Mouse (Mus musculus) embryonic facial prominence, embryonic 12.5 days (tissue): ENCODE measurements around the gene Cd300lb. TPM values are rescaled to one million over a fixed set of nuclear protein-coding genes. Genes with fewer than 3 reads are reported as not detected.

ENCODE experiments used
- ATAC-seq: fragments of 200-750 bp; cut with Nextera tagmentation; 2 replicates; pipeline ENCODE4 v1.8.0; 2017; ENCODE audit not compliant: insufficient number of reproducible peaks, insufficient read depth, low FRiP score, low TSS enrichment
- H3K27ac ChIP-seq: fragments of 300-500 bp; sonication (generic); 2 replicates; pipeline ENCODE4 v1.5.1; 2016; ENCODE audit warnings: mild to moderate bottlenecking
- H3K27me3 ChIP-seq: fragments of 300-500 bp; sonication (generic); 2 replicates; pipeline ENCODE4 v1.6.1; 2016; ENCODE audit warnings: mild to moderate bottlenecking, moderate library complexity
- H3K36me3 ChIP-seq: fragments of 300-500 bp; sonication (generic); 2 replicates; pipeline ENCODE4 v1.6.1; 2016; ENCODE audit warnings: mild to moderate bottlenecking
- H3K4me1 ChIP-seq: fragments of 300-500 bp; sonication (generic); 2 replicates; pipeline ENCODE4 v1.6.1; 2016
- H3K4me2 ChIP-seq: fragments of 300-500 bp; sonication (generic); replicated peaks from 2 replicates; pipeline ENCODE4 v1.6.1; 2016; ENCODE audit warnings: mild to moderate bottlenecking, moderate library complexity
- H3K4me3 ChIP-seq: fragments of 300-500 bp; sonication (generic); 2 replicates; pipeline ENCODE4 v1.5.1; 2016; ENCODE audit warnings: mild to moderate bottlenecking
- H3K9ac ChIP-seq: fragments of 300-500 bp; sonication (generic); 2 replicates; pipeline ENCODE4 v1.6.1; 2016; ENCODE audit warnings: mild to moderate bottlenecking, moderate library complexity
- H3K9me3 ChIP-seq: fragments of 300-500 bp; sonication (generic); 2 replicates; pipeline ENCODE4 v1.6.1; 2016; ENCODE audit warnings: mild to moderate bottlenecking, moderate library complexity
- WGBS: fragments of 180-500 bp; shearing (Covaris S2); methylation state at CpG from one replicate; pipeline ENCODE4 v1.1.7; 2016; 5-methylcytosine and 5-hydroxymethylcytosine counted together
- polyA plus RNA-seq: library from polyadenylated mRNA; unstranded; fragments of >200 nt; fragmentation: Nextera tagmentation; extraction: Ambion mirVana; gene quantifications from 2 replicates; pipeline ENCODE4 v1.2.1, GENCODE M21; 2016

Cd300lb gene
- polyA plus RNA-seq = 0.36 TPM in 1 of 2 replicates, not detected in the other

DNA sequence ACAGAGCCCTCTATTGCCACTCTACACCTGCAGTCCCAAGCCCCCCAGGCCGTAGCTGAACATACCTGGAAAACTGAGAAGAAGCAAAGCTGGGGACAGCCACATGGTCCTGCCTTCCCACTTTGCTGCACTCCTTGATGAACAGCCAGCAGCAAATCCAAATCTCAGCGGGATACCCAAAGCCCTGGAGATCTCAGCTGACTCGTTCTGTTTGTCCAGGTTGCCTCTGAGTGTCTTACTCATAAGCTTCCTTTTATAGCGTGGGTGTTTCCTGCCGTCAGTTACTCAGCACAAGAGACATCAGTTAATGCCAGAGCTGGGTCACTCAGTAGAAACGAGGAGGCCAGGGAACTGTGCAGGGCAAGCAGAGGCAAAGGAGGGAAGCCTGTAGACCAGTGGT is at the start of gene Cd300lb:
Gene Cd300lb (minus strand): TSS at position 243 of the 400 bp plus-strand sequence.
- no peaks in the 10 kb centered on the region for H3K27me3 ChIP-seq
- no peak within 1 kb of the TSS for H3K4me3 ChIP-seq
- 59% methylated on average over 6 of the region's 6 CpGs for WGBS
- no peaks in the 10 kb centered on the region for H3K4me1 ChIP-seq
- H3K9ac ChIP-seq = no peak within 1 kb of the TSS
- no peaks in the 10 kb centered on the region for H3K9me3 ChIP-seq
- no peak within 1 kb of the TSS for H3K27ac ChIP-seq
- no peaks in the 10 kb centered on the region for H3K36me3 ChIP-seq
- no peak for ATAC-seq
- H3K4me2 ChIP-seq = no peak within 1 kb of the TSS

DNA sequence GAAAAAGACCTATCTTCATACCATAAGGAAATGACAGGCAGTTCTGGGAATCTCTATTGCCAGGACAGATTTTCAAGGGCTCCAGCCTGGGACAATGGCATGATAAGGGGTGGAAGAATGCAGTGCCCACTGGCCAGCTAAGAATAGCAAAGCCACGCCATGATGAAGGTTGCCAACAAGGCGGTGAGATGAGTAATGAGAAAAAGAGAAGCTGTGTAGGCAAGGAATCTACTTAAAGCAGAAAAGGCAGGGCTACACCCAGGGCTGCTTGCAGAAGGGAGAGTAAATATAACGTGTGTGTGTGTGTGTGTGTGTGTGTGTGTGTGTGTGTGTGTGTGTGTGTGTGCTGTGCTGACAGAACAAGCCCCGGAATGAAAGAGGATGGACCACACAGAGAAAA is 47.7 kb upstream of the Cd300lb start:
- Histone ChIP-seq H3K4me2 (no peak overlapping the region), H3K9me3 (peaks cover 16% of the 10 kb centered on the region), H3K4me3 (no peak overlapping the region), H3K27me3 (no peaks in the 10 kb centered on the region), H3K27ac (no peak overlapping the region), H3K36me3 (no peaks in the 10 kb centered on the region), H3K9ac (no peak overlapping the region), H3K4me1 (no peaks in the 10 kb centered on the region; the same call in 1 of the 2 replicates)
- 71% methylated on average over 3 of the region's 4 CpGs for WGBS
- no peak for ATAC-seq

- no peak overlapping the region for H3K4me2 ChIP-seq
- H3K27me3 ChIP-seq = no peaks in the 10 kb centered on the region
- no peak overlapping the region for H3K27ac ChIP-seq
- no peaks in the 10 kb centered on the region for H3K4me1 ChIP-seq
- 87% methylated on average over 10 of the region's 10 CpGs for WGBS
- H3K4me3 ChIP-seq = no peak overlapping the region
- H3K9me3 ChIP-seq = peaks cover 6% of the 10 kb centered on the region; the same call in 1 of the 2 replicates
- no peak overlapping the region for H3K9ac ChIP-seq
- no peaks in the 10 kb centered on the region for H3K36me3 ChIP-seq
- no peak for ATAC-seq
Observed at GRCm38 (mm10) chr11:114972726-114973125, 38.5 kb upstream of the Cd300lb start.

- 73% methylated on average over 9 of the region's 9 CpGs for WGBS
- H3K27ac ChIP-seq = no peak within 1 kb of the TSS
- no peak within 1 kb of the TSS for H3K9ac ChIP-seq
- no peak within 1 kb of the TSS for H3K4me2 ChIP-seq
- H3K27me3 ChIP-seq = no peaks in the 10 kb centered on the region
- no peak within 1 kb of the TSS for H3K4me3 ChIP-seq
- no peak for ATAC-seq
- peaks cover 6% of the 10 kb centered on the region; the same call in 1 of the 2 replicates for H3K9me3 ChIP-seq
- H3K36me3 ChIP-seq = no peaks in the 10 kb centered on the region
- no peaks in the 10 kb centered on the region for H3K4me1 ChIP-seq
Observed at GRCm38 (mm10) chr11:114968752-114969207, 34.6 kb upstream of the Cd300lb start, which contains the start of gene Cd300c. TSS of gene Cd300c (minus strand) at chr11:114969157.

DNA sequence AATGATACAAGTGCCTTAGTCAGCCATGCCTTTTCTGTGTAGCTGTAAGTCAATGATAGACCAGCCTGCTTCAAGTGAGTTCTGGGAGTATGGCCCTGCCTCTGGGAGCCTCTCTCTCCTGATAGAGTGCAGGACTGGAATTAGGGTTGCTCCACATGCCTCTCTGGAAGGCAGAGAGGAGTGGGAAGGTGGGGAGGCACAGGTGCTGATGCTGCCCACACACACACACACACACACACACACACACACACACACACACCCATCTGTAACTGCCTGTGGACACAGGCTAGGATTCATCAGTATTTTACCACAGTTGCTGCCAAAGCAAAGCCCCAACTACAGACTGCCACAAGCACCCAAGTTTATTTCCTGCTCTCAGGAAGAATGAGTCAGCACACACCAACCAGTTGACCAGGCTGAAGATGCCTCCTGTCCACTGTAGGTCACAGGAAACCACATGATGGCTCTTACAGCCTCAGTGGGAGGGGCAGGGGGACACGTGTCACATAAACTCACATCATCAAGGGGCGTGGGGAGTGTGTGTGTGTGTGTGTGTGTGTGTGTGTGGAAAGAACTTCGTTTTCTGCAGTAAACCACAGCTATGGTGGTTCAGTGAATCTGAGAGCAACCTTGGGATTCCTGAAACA is 31.1 kb upstream of the Cd300lb start:
- H3K9me3 ChIP-seq = no peaks in the 10 kb centered on the region
- no peak overlapping the region for H3K4me3 ChIP-seq
- H3K4me2 ChIP-seq = no peak overlapping the region
- H3K9ac ChIP-seq = no peak overlapping the region
- H3K27me3 ChIP-seq = no peaks in the 10 kb centered on the region
- no peak for ATAC-seq
- no peaks in the 10 kb centered on the region for H3K36me3 ChIP-seq
- H3K4me1 ChIP-seq = no peaks in the 10 kb centered on the region
- H3K27ac ChIP-seq = no peak overlapping the region
- 60% methylated on average over 3 of the region's 3 CpGs for WGBS

DNA sequence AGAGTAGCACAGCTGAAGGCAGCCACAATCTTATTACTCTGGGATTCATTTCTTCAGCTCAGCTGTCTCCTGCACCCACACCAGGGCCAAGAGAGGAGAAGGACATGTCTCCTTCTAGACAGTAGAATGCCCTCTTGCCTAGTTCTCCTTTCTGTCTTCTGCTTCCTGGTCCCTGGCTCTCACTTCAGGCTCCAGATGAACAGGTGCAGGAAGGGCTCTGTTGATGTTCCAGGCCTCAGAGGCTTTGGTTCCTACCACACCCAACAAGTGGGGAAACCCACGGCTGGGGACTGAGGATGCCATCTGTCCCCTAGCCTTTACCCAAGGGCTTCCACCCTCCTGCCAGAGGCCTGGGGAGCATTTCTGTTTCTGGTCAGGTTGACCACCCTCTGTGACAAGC is 26.2 kb upstream of the Cd300lb start:
- no peak for ATAC-seq
- no peak overlapping the region for H3K9ac ChIP-seq
- no peak overlapping the region for H3K27ac ChIP-seq
- WGBS = 76% methylated on average over 1 of the region's 1 CpGs
- H3K4me1 ChIP-seq = no peaks in the 10 kb centered on the region
- no peaks in the 10 kb centered on the region for H3K27me3 ChIP-seq
- H3K4me3 ChIP-seq = no peak overlapping the region
- no peaks in the 10 kb centered on the region for H3K36me3 ChIP-seq
- H3K4me2 ChIP-seq = no peak overlapping the region
- no peaks in the 10 kb centered on the region for H3K9me3 ChIP-seq

DNA sequence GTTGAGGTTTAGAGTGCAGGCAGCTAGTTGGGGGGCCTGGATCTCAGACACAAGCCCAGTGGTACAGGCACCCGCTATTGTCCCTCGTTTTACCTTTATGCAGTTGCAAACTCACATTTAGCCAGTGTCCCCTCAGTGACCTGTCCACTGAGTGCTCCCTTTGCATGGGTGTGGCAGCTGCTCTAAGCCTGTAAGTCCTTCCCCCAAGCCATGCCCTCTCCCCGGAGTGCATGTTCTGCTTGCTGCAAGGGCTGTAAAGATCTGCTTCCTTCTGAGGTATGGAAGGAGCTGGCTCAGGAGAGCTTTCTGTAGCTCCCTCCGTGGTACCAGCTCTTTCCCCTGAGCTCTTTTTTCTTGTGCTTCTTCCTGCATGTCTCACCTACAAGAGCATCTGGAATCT is 595 bp downstream of the Cd300lb start:
- WGBS = 77% methylated on average over 4 of the region's 4 CpGs
- H3K27ac ChIP-seq = no peak overlapping the region
- no peaks in the 10 kb centered on the region for H3K4me1 ChIP-seq
- H3K27me3 ChIP-seq = no peaks in the 10 kb centered on the region
- ATAC-seq = no peak
- H3K9me3 ChIP-seq = no peaks in the 10 kb centered on the region
- H3K4me2 ChIP-seq = no peak overlapping the region
- H3K36me3 ChIP-seq = no peaks in the 10 kb centered on the region
- no peak overlapping the region for H3K4me3 ChIP-seq
- H3K9ac ChIP-seq = no peak overlapping the region

DNA sequence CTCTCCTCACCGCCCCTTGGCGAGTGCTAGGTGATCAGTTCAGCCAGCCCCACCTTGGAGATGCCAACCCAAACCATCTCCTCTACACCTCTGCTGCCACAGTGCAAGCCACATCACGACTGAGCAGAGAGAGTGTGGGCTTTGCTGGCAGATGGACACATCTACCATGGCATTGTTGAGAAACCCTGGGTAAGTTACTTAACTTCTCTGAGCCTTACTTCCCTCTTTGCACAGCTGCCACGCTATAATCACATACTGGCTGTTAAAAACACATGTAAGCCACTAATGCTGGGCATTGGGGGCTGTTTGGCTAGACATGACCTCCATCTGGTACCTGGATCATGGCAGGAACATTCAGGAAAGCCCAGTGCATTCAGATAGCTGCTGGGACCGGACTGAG is 3.1 kb downstream of the Cd300lb start:
- Histone ChIP-seq H3K9me3 (no peaks in the 10 kb centered on the region), H3K27me3 (no peaks in the 10 kb centered on the region), H3K9ac (no peak overlapping the region), H3K27ac (no peak overlapping the region), H3K4me2 (no peak overlapping the region), H3K4me3 (no peak overlapping the region), H3K36me3 (no peaks in the 10 kb centered on the region), H3K4me1 (no peaks in the 10 kb centered on the region)
- 73% methylated on average over 5 of the region's 5 CpGs for whole genome bisulfite sequencing
- no peak for ATAC-seq

DNA sequence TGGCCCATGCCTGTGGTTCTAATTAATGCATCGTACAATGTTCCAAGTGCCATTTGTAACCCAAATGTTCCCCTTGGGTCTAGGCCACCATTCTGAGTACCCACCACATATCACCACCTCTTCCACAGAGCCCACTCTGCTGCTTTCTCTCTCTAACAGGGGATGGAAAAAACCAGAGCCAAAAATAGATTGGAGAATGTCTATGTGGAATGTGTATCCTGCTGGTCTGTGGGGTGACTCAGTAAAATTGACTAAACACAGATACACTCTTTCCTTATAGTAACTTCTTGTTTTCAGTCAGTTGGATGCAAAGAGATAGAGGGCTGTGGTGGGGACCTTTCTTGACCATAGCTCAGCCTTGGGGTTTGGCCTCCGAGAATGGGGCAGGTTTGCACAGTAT is 4.6 kb downstream of the Cd300lb start:
- Histone ChIP-seq H3K27me3 (no peaks in the 10 kb centered on the region), H3K4me1 (no peaks in the 10 kb centered on the region), H3K9ac (no peak overlapping the region), H3K4me3 (no peak overlapping the region), H3K27ac (no peak overlapping the region), H3K36me3 (no peaks in the 10 kb centered on the region), H3K4me2 (no peak overlapping the region), H3K9me3 (no peaks in the 10 kb centered on the region)
- no peak for ATAC-seq
- 81% methylated on average over 2 of the region's 2 CpGs for WGBS

- Histone ChIP-seq H3K4me3 (no peak overlapping the region), H3K36me3 (no peaks in the 10 kb centered on the region), H3K4me2 (no peak overlapping the region), H3K27me3 (no peaks in the 10 kb centered on the region), H3K9me3 (no peaks in the 10 kb centered on the region), H3K4me1 (no peaks in the 10 kb centered on the region), H3K27ac (no peak overlapping the region), H3K9ac (no peak overlapping the region)
- WGBS = 72% methylated on average over 4 of the region's 4 CpGs
- no peak for ATAC-seq
Observed at GRCm38 (mm10) chr11:114923961-114924360, 10.2 kb downstream of the Cd300lb start.

GRCm38 (mm10) chr11:114922439-114922838 is 11.7 kb downstream of the Cd300lb start:
- Histone ChIP-seq H3K4me1 (no peaks in the 10 kb centered on the region), H3K9me3 (no peaks in the 10 kb centered on the region), H3K27me3 (no peaks in the 10 kb centered on the region), H3K4me2 (no peak overlapping the region), H3K36me3 (no peaks in the 10 kb centered on the region), H3K9ac (no peak overlapping the region), H3K27ac (no peak overlapping the region), H3K4me3 (no peak overlapping the region)
- 68% methylated on average over 4 of the region's 4 CpGs for WGBS
- no peak for ATAC-seq

GRCm38 (mm10) chr11:114917120-114917519 is 17.1 kb downstream of the Cd300lb start:
- Histone ChIP-seq H3K9me3 (no peaks in the 10 kb centered on the region), H3K9ac (no peak overlapping the region), H3K36me3 (no peaks in the 10 kb centered on the region), H3K4me3 (no peak overlapping the region), H3K4me2 (no peak overlapping the region), H3K4me1 (no peaks in the 10 kb centered on the region), H3K27ac (no peak overlapping the region), H3K27me3 (no peaks in the 10 kb centered on the region)
- 80% methylated on average over 6 of the region's 6 CpGs for WGBS
- ATAC-seq = no peak
